Mouse (Mus musculus): ENCODE measurements around the gene Clasp1. TPM values are rescaled to one million over a fixed set of nuclear protein-coding genes. Genes with fewer than 3 reads are reported as not detected.

Gene Clasp1
- total and polyA plus RNA-seq, 3 experiments, result 13.9 to 21.3 TPM; not detected in 1

DNA sequence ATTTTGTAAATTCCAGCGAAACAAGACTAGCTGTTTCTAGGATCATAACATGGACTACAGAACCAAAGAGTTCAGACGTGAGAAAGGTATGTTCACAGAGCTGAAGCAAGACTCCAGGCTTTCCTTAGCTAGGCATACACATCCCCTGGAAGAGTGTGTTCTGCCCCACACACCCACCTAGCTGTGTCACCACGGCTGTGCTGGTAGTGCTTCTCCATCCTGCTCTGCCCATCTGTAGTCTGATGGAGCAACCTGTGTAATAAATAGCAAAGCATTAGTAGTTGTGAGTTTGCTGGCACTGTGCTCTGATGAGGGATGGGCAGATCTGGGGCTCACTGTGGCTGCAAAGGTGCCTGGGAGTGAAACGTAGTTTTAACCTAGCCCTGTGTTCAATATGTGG lies 163.2 kb downstream of the Clasp1 start:
- H3K4me1 ChIP-seq (ENCODE audit: control insufficient read depth in 1 of 2, insufficient read depth in 2 of 2, low read length in 2 of 2), result peaks cover 0 to 2% of the 10 kb centered on the region in 2 experiments; a peak in 1 of 4 replicates
- no peaks in the 10 kb centered on the region for H3K9me3 ChIP-seq (replicated peaks; ENCODE audit: insufficient read depth, low read length)
- no peaks in the 10 kb centered on the region for H3K27me3 ChIP-seq (ENCODE audit: control insufficient read depth in 1 of 2, insufficient read depth in 2 of 2, low read length in 2 of 2)
- TF ChIP-seq ZNF384 (IDR thresholded peaks at IDR 0.05; ENCODE audit: low read depth, low read length), result no peak
- TF ChIP-seq SIN3A (IDR thresholded peaks at IDR 0.05; ENCODE audit: low read length), result no peak
- no peak for TF ChIP-seq KAT2A (conservative IDR thresholded peaks at IDR 0.05; ENCODE audit: low read depth, low read length)
- no peak for TF ChIP-seq MEF2A (IDR thresholded peaks at IDR 0.05; ENCODE audit: extremely low read depth, insufficient replicate concordance, low read depth, low read length, poor library complexity, severe bottlenecking)
- TF ChIP-seq USF1 (IDR thresholded peaks at IDR 0.05; ENCODE audit: low read depth, low read length), result no peak
- TF ChIP-seq MAFK (IDR thresholded peaks at IDR 0.05; ENCODE audit: borderline replicate concordance, low read depth, low read length), result no peak
- TF ChIP-seq CHD2 (IDR thresholded peaks at IDR 0.05; ENCODE audit: low read length), result no peak
- H3K27ac ChIP-seq (ENCODE audit: control insufficient read depth, low read depth, low read length), result no peak overlapping the region
- DNase-seq (ENCODE audit: low read depth, low spot score), result no peak
- H3K36me3 ChIP-seq (ENCODE audit: control insufficient read depth in 1 of 2, insufficient read depth in 2 of 2, low read length in 2 of 2), result peaks cover 0 to 5% of the 10 kb centered on the region in 2 experiments; a peak in 3 of 4 replicates
- H3K9ac ChIP-seq (ENCODE audit: control insufficient read depth, low read depth, low read length, poor library complexity, severe bottlenecking), result no peak overlapping the region
- no peak overlapping the region for H3K4me3 ChIP-seq (ENCODE audit: control insufficient read depth in 1 of 2, insufficient read depth in 1 of 2, low read depth in 2 of 2, low read length in 2 of 2)
- H3K79me2 ChIP-seq (ENCODE audit: control insufficient read depth, insufficient read depth, low read length, poor library complexity), result no peaks in the 10 kb centered on the region

DNA sequence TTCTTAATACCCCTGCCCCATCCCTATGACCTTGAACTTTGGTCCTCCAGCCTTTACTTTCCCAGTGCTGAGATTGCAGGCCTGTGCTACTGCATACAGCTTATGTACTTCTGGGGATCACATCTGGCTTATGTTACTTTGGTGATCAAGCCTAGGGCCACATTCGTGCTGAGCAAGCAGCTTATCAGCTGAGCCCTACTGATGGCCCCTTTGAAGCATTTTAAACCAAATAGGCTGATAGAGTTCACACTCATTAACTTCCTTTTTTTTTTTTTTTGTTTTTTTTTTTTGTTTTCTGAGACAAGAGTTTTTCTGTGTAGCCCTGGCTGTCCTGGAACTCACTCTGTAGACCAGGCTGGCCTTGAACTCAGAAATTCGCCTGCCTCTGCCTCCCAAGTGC lies 164.2 kb downstream of the Clasp1 start:
- TF ChIP-seq ZNF384 (IDR thresholded peaks at IDR 0.05; ENCODE audit: low read depth, low read length), result peak; percentile 96
- no peak for TF ChIP-seq TCF12 (IDR thresholded peaks at IDR 0.05; ENCODE audit: low read depth, low read length)
- TF ChIP-seq EP300 (IDR thresholded peaks at IDR 0.05; ENCODE audit: low read depth in 1 of 2, low read length in 2 of 2), result peak in 1 of 2 experiments; percentile 34; a peak in 1 of 4 replicates
- peak; percentile 60 for TF ChIP-seq SIN3A (IDR thresholded peaks at IDR 0.05; ENCODE audit: low read length)
- TF ChIP-seq MEF2A (IDR thresholded peaks at IDR 0.05; ENCODE audit: extremely low read depth, insufficient replicate concordance, low read depth, low read length, poor library complexity, severe bottlenecking), result no peak
- TF ChIP-seq GABPA (IDR thresholded peaks at IDR 0.05; ENCODE audit: low read depth, low read length), result no peak
- TF ChIP-seq ETS1 (IDR thresholded peaks at IDR 0.05; ENCODE audit: low read depth, low read length), result peak; percentile 94
- no peak for TF ChIP-seq CTCF (IDR thresholded peaks at IDR 0.05 in 2 of 3, conservative IDR thresholded peaks at IDR 0.05 in 1 of 3; ENCODE audit: control insufficient read depth in 1 of 3, insufficient read depth in 1 of 3, low read depth in 2 of 3, low read length in 3 of 3, poor library complexity in 1 of 3, severe bottlenecking in 1 of 3)
- no peak for TF ChIP-seq TAL1 (IDR thresholded peaks at IDR 0.05; ENCODE audit: low read length)
- TF ChIP-seq ZKSCAN1 (IDR thresholded peaks at IDR 0.05; ENCODE audit: low read depth, low read length), result no peak
- TF ChIP-seq MAFK (IDR thresholded peaks at IDR 0.05; ENCODE audit: borderline replicate concordance, low read depth, low read length), result peak; percentile 94
- TF ChIP-seq GATA1 (IDR thresholded peaks at IDR 0.05; ENCODE audit: low read depth, low read length), result peak; percentile 77

More for the DNA sequence above, 164.2 kb downstream of the Clasp1 start:
- no peaks in the 10 kb centered on the region for H3K9me3 ChIP-seq (replicated peaks; ENCODE audit: insufficient read depth, low read length)
- DNase-seq (ENCODE audit: low read depth, low spot score), result peak; percentile 81
- no peak overlapping the region for H3K9ac ChIP-seq (ENCODE audit: control insufficient read depth, low read depth, low read length, poor library complexity, severe bottlenecking)
- H3K27me3 ChIP-seq (ENCODE audit: control insufficient read depth in 1 of 2, insufficient read depth in 2 of 2, low read length in 2 of 2), result no peaks in the 10 kb centered on the region
- H3K27ac ChIP-seq (ENCODE audit: control insufficient read depth, low read depth, low read length), result no peak overlapping the region
- H3K79me2 ChIP-seq (ENCODE audit: control insufficient read depth, insufficient read depth, low read length, poor library complexity), result no peaks in the 10 kb centered on the region
- H3K4me3 ChIP-seq (ENCODE audit: control insufficient read depth in 1 of 2, insufficient read depth in 1 of 2, low read depth in 2 of 2, low read length in 2 of 2), result no peak overlapping the region
- H3K4me1 ChIP-seq (ENCODE audit: control insufficient read depth in 1 of 2, insufficient read depth in 2 of 2, low read length in 2 of 2), result peaks cover 0 to 2% of the 10 kb centered on the region in 2 experiments; a peak in 1 of 4 replicates
- peaks cover 1 to 5% of the 10 kb centered on the region in 2 experiments for H3K36me3 ChIP-seq (ENCODE audit: control insufficient read depth in 1 of 2, insufficient read depth in 2 of 2, low read length in 2 of 2)

Measured in MEL (cell line).